Mouse (Mus musculus): ENCODE data around the gene Adgrd1.

DNA sequence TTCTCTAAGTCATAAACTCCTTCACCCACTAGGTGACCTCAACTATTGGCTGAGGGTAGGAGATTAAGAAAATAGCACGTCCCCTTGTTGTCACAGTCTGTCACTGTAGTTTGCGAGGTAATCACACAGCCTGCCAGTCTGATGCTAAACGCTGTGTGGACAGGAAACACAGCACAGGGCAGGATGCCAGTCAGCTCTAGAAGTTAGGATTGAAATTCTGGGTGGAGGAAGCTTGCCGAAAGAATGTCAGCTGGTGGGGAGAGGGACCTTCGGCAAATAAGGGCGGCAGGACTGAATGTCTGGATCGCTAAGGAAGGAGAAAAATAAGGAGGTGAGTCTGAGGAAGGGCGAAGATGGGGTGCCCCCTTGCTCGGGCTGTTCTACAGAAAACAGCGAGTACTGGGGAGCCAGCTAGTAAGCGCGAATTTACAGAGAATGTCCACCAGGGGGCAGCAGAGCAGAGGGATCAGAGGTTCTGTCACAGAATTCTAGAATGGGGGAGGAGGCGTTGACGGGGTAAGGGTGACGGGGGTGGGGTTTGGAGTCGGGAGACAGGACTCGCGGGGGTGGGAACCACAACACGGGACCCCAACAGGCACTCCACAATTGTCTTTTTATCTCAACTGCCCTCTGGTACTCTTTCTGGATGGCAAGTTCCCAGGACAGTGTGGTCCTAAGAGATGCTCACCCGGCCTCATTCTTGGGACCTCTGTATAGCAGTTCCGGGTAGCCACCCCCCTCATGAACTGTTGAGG is 33.3 kb upstream of the Adgrd1 start:
- peak; percentile 78 for TF ChIP-seq CTCF (IDR thresholded peaks at IDR 0.05; ENCODE audit: extremely low read depth, insufficient read depth, low read length)
- TF ChIP-seq POLR2A (IDR thresholded peaks at IDR 0.05; ENCODE audit: extremely low read depth, insufficient read depth, low read length), result no peak
